Mouse (Mus musculus): ENCODE results near the gene Kcna2. TPM values are rescaled to one million over a fixed set of nuclear protein-coding genes. Genes with fewer than 3 reads are reported as not detected.

Gene Kcna2
- total and polyA plus RNA-seq, 2 experiments from 2014 or later: 1.0 to 11.3 TPM

- H3K27me3 ChIP-seq (ENCODE audit: insufficient read depth, low read length): no peaks in the 10 kb centered on the region
- H3K4me2 ChIP-seq (ENCODE audit: low read depth): no peak overlapping the region
- 94% methylated on average over 1 of the region's 1 CpGs for WGBS
- no peak overlapping the region for H3K27ac ChIP-seq (ENCODE audit: low read depth, low read length)
- no peaks in the 10 kb centered on the region for H3K4me1 ChIP-seq (ENCODE audit: insufficient read depth)
- TF ChIP-seq CTCF (IDR thresholded peaks at IDR 0.05; ENCODE audit: low read depth): no peak
- no peak for DNase-seq
- no peak overlapping the region for H3K9ac ChIP-seq
- no peaks in the 10 kb centered on the region for H3K36me3 ChIP-seq (ENCODE audit: insufficient read depth)
- H3K4me3 ChIP-seq (ENCODE audit: low read depth, low read length): no peak overlapping the region
- no peak for ATAC-seq
- H3K9me3 ChIP-seq (ENCODE audit: low read length): no peaks in the 10 kb centered on the region
These were observed 25.2 kb upstream of the Kcna2 start for GRCm38 (mm10) chr3:107075705-107076104.

DNA sequence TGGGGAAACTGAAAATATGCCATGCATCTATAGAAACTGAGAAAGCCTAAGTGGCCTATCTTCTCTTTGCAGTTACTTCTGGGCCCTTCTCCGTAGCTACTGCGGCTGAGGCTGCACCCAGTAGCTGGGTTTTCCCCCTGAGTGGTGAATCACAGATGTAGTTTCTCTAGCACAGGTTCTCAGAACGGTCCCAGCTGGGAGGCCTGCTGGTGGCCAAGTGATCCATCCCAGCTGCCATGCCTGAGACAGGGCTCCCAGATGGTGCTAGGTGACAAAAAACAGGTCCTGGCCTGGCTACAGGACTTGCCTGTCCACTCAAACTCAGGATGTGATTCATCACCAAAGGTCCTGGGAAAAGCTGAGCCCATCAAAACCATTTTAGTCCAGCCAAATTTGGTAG lies 24.3 kb upstream of the Kcna2 start:
- 87% methylated on average over 3 of the region's 3 CpGs for WGBS
- ATAC-seq: no peak
- Histone ChIP-seq H3K4me2 (ENCODE audit: low read depth) (no peak overlapping the region), H3K9me3 (ENCODE audit: low read length) (no peaks in the 10 kb centered on the region), H3K9ac (no peak overlapping the region), H3K36me3 (ENCODE audit: insufficient read depth) (no peaks in the 10 kb centered on the region), H3K27me3 (ENCODE audit: insufficient read depth, low read length) (no peaks in the 10 kb centered on the region), H3K4me3 (ENCODE audit: low read depth, low read length) (no peak overlapping the region), H3K27ac (ENCODE audit: low read depth, low read length) (no peak overlapping the region), H3K4me1 (ENCODE audit: insufficient read depth) (no peaks in the 10 kb centered on the region)
- no peak for TF ChIP-seq CTCF (IDR thresholded peaks at IDR 0.05; ENCODE audit: low read depth)
- no peak for DNase-seq

- Histone ChIP-seq H3K4me2 (ENCODE audit: low read depth) (no peak overlapping the region), H3K27me3 (ENCODE audit: insufficient read depth, low read length) (no peaks in the 10 kb centered on the region), H3K9ac (no peak overlapping the region), H3K9me3 (ENCODE audit: low read length) (no peaks in the 10 kb centered on the region), H3K4me1 (ENCODE audit: insufficient read depth) (no peaks in the 10 kb centered on the region), H3K4me3 (ENCODE audit: low read depth, low read length) (no peak overlapping the region), H3K36me3 (ENCODE audit: insufficient read depth) (no peaks in the 10 kb centered on the region), H3K27ac (ENCODE audit: low read depth, low read length) (no peak overlapping the region)
- no peak for DNase-seq
- no peak for ATAC-seq
- WGBS: 89% methylated on average over 2 of the region's 2 CpGs
- TF ChIP-seq CTCF (IDR thresholded peaks at IDR 0.05; ENCODE audit: low read depth): no peak
These were observed 23.8 kb upstream of the Kcna2 start for GRCm38 (mm10) chr3:107077101-107077500.

GRCm38 (mm10) chr3:107080803-107081202 lies 20.1 kb upstream of the Kcna2 start:
- DNase-seq: no peak

DNA sequence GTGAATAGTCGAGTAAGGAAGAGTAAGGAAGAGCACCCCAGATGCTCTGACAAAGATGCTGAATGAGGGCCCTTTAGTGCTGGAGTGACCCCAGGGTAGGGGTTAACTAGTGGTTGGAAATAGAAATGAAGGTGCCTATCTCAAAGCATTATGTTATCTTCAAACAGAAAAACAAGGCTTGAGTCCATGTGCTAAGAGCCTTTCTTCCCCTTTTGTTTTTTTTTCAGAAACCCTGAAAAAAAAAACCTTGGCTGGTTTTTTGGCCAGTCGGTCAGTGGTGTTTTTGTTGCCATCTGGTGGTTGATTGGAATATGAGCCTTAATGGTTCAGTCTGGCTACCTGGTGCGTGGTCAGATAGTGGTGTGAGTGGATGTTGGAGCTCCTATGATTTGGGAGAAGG lies 19.7 kb upstream of the Kcna2 start:
- Histone ChIP-seq H3K9ac (no peak overlapping the region), H3K4me2 (ENCODE audit: low read depth) (no peak overlapping the region), H3K9me3 (ENCODE audit: low read length) (no peaks in the 10 kb centered on the region), H3K4me1 (ENCODE audit: insufficient read depth) (no peaks in the 10 kb centered on the region), H3K4me3 (ENCODE audit: low read depth, low read length) (no peak overlapping the region), H3K27me3 (ENCODE audit: insufficient read depth, low read length) (no peaks in the 10 kb centered on the region), H3K36me3 (ENCODE audit: insufficient read depth) (no peaks in the 10 kb centered on the region), H3K27ac (ENCODE audit: low read depth, low read length) (no peak overlapping the region)
- TF ChIP-seq CTCF (IDR thresholded peaks at IDR 0.05; ENCODE audit: low read depth): peak; percentile 67
- ATAC-seq (no peak), DNase-seq (peak; percentile 58)
- WGBS: 20% methylated on average over 3 of the region's 3 CpGs

More at GRCm38 (mm10) chr3:107080803-107081202, 20.1 kb upstream of the Kcna2 start:
- H3K27me3 ChIP-seq (ENCODE audit: insufficient read depth, low read length): no peaks in the 10 kb centered on the region
- no peak for ATAC-seq
- H3K4me3 ChIP-seq (ENCODE audit: low read depth, low read length): no peak overlapping the region
- no peaks in the 10 kb centered on the region for H3K36me3 ChIP-seq (ENCODE audit: insufficient read depth)
- WGBS: 91% methylated on average over 3 of the region's 3 CpGs
- no peaks in the 10 kb centered on the region for H3K4me1 ChIP-seq (ENCODE audit: insufficient read depth)
- H3K27ac ChIP-seq (ENCODE audit: low read depth, low read length): no peak overlapping the region
- H3K4me2 ChIP-seq (ENCODE audit: low read depth): no peak overlapping the region
- H3K9me3 ChIP-seq (ENCODE audit: low read length): no peaks in the 10 kb centered on the region
- no peak for TF ChIP-seq CTCF (IDR thresholded peaks at IDR 0.05; ENCODE audit: low read depth)
- H3K9ac ChIP-seq: no peak overlapping the region

- TF ChIP-seq CTCF (IDR thresholded peaks at IDR 0.05; ENCODE audit: low read depth): no peak
These were observed 16.4 kb upstream of the Kcna2 start for GRCm38 (mm10) chr3:107084586-107084985.

DNA sequence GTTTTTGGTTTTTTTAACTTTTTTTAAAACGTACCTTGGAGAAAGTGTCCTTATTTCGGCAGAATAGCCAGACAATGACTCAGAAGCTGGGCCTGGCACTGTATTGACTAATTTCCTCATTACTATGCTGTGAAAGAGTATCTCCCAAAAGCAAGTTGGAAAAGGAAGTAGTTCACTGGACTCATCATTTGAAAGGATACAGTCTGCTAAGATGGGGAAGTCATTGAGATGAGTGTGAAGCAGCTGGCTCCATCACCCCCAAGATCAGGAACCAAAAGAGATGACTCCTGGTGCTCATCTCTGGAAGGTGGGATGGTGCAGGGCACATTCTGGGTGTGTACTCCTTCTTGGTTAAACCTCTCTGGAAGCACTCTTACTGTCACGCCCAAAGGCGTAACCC lies 13.5 kb upstream of the Kcna2 start:
- H3K9ac ChIP-seq: no peak overlapping the region
- ATAC-seq (no peak), DNase-seq (no peak)
- WGBS: 91% methylated on average over 4 of the region's 4 CpGs
- H3K36me3 ChIP-seq (ENCODE audit: insufficient read depth): no peaks in the 10 kb centered on the region
- H3K27me3 ChIP-seq (ENCODE audit: insufficient read depth, low read length): no peaks in the 10 kb centered on the region
- no peak for TF ChIP-seq CTCF (IDR thresholded peaks at IDR 0.05; ENCODE audit: low read depth)
- H3K4me2 ChIP-seq (ENCODE audit: low read depth): no peak overlapping the region
- H3K4me1 ChIP-seq (ENCODE audit: insufficient read depth): no peaks in the 10 kb centered on the region
- H3K9me3 ChIP-seq (ENCODE audit: low read length): no peaks in the 10 kb centered on the region
- no peak overlapping the region for H3K4me3 ChIP-seq (ENCODE audit: low read depth, low read length)
- H3K27ac ChIP-seq (ENCODE audit: low read depth, low read length): no peak overlapping the region

More at GRCm38 (mm10) chr3:107084586-107084985, 16.4 kb upstream of the Kcna2 start:
- no peak overlapping the region for H3K27ac ChIP-seq (ENCODE audit: low read depth, low read length)
- H3K4me3 ChIP-seq (ENCODE audit: low read depth, low read length): no peak overlapping the region
- no peaks in the 10 kb centered on the region for H3K36me3 ChIP-seq (ENCODE audit: insufficient read depth)
- H3K9ac ChIP-seq: no peak overlapping the region
- H3K4me2 ChIP-seq (ENCODE audit: low read depth): no peak overlapping the region
- ATAC-seq: no peak
- no peaks in the 10 kb centered on the region for H3K4me1 ChIP-seq (ENCODE audit: insufficient read depth)
- 86% methylated on average over 3 of the region's 3 CpGs for WGBS
- H3K27me3 ChIP-seq (ENCODE audit: insufficient read depth, low read length): no peaks in the 10 kb centered on the region
- DNase-seq: no peak
- H3K9me3 ChIP-seq (ENCODE audit: low read length): no peaks in the 10 kb centered on the region

DNA sequence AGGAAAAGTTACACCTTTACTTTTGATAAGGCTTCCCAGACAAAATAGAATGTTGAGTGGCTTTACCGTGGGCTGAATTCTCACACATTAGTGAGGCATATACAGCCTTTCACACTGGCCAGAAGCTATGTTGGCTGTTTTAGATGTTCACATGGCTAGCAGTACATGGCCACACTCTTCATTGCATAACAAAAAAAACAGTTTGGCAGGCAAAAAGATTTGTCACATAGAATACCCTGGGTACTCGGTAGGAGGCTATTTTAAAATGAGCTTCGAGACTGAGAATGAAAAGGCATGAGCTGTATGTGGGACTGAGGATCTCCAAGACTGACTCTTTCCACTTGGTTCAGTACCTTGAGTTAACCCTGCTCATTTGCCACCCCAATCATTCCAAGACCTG lies 12.1 kb upstream of the Kcna2 start:
- DNase-seq (no peak), ATAC-seq (no peak)
- Histone ChIP-seq H3K27ac (ENCODE audit: low read depth, low read length) (no peak overlapping the region), H3K27me3 (ENCODE audit: insufficient read depth, low read length) (no peaks in the 10 kb centered on the region), H3K9me3 (ENCODE audit: low read length) (no peaks in the 10 kb centered on the region), H3K4me3 (ENCODE audit: low read depth, low read length) (no peak overlapping the region), H3K4me1 (ENCODE audit: insufficient read depth) (no peaks in the 10 kb centered on the region), H3K4me2 (ENCODE audit: low read depth) (no peak overlapping the region), H3K9ac (no peak overlapping the region), H3K36me3 (ENCODE audit: insufficient read depth) (no peaks in the 10 kb centered on the region)
- no peak for TF ChIP-seq CTCF (IDR thresholded peaks at IDR 0.05; ENCODE audit: low read depth)
- WGBS: 58% methylated on average over 3 of the region's 3 CpGs

Measured in forebrain, postnatal 0 days (tissue).